Mouse (Mus musculus) frontal cortex, adult 2 months (tissue): ENCODE measurements around the gene Vrk2. TPM values are rescaled to one million over a fixed set of nuclear protein-coding genes. Genes with fewer than 3 reads are reported as not detected.
A peak's percentile ranks its signal among the peaks of the same experiment; 100 is the strongest.

Experiments
- DNase-seq, 2 experiments: peaks; one replicate each; pipeline ENCODE4 v3.0.0; 2022; ENCODE audit warnings: low spot score in 1 of 2; ENCODE audit errors: extremely low spot score in 1 of 2
- polyA plus RNA-seq: library from polyadenylated mRNA; depleted of rRNA; stranded (reverse); fragments of >200 nt; gene quantifications from 2 replicates; pipeline ENCODE4 v1.2.3, GENCODE M21; 2012

Gene Vrk2
- polyA plus RNA-seq, 1 experiment: 2.1 TPM

DNA sequence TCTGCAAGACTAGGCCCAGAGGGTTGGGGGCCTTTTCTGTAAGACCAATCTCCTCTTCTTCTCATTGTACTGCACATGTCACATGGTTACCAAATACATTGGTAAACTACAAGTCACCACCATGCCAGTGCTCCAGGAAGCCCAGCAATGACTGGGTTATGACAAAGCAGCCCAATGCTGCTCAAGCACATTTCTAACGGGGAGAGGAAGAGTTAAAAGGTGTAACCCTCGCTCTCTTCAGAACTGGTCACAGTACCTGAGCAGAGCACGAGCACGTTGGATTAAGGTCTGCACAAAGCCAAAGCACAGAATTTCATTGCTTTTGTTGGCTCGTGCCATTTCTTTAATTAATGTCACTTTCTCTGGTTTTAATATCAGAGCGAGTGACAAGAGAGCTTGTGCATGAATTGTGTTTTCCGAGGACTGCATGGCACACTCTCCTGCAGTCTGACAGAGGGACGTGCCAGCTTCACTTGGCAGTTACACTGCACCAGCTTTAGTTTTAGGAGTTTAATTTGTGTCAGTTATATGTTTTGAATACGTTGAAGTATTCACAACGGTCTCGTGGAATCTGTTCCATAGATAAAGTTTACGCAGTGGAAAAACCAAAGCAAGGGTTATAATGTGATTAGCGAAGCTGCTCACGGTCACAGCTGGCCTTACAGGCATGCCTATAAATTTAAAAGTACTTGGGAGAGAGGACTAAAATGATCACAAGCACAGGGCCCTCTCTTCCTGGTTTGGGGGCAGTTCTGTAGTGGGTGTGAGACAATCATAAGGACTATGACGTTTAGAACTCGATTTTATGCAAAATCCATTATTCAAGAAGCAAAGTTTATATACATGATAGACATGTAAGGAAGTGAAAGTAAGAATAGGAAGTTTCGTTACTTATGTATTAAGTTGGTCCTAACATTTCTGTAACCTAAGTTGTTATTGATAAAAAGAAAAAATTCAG, 8.1 kb downstream of the Vrk2 start:
- DNase-seq: no peak

DNA sequence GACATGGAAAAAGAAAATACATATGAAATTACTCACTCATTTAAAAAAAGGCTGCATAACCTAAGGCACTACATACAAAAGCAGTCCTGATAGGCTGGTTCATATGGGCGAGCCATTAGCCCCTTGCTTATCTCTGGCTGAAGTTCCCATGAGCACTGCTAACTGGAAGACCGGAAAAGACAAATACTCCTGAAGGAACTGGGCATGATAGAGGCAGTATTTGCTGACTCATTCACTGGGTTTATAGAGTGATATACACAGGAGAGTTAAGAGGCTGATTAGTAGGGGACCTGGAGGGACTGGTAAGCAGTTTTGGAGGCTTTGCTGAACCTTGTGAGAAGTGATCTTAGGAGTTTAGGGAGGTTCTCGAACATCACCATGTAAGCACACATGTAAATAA, 42.2 kb downstream of the Vrk2 start:
- no peak for DNase-seq

GRCm38 (mm10) chr11:26537816-26538215, 56.0 kb downstream of the Vrk2 start:
- no peak for DNase-seq

- DNase-seq: no peak
These were observed 60.0 kb downstream of the Vrk2 start for GRCm38 (mm10) chr11:26533828-26534119.

- DNase-seq: no peak
These were observed 60.6 kb downstream of the Vrk2 start for GRCm38 (mm10) chr11:26532994-26533827.

- DNase-seq: no peak
These were observed 66.9 kb downstream of the Vrk2 start for GRCm38 (mm10) chr11:26526861-26527260.

DNA sequence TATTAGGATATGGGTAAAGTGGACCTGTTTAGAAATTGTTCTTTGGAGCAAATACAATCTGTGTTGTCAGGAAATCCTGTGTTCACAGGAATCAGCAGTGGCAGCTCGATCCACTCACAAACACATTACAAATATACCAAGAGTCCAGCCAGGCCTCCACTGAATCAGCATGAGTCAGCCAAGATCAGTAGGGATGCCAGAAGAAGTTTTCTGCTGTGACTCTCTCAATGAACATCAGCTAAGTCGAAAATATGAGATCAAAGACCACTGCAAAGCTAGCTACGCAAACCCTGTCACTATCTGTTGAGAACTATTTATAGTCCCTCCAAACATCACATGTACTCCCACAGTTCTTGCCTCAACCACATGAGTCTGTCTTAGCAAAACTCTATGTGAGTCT, 74.8 kb downstream of the Vrk2 start:
- no peak for DNase-seq

DNA sequence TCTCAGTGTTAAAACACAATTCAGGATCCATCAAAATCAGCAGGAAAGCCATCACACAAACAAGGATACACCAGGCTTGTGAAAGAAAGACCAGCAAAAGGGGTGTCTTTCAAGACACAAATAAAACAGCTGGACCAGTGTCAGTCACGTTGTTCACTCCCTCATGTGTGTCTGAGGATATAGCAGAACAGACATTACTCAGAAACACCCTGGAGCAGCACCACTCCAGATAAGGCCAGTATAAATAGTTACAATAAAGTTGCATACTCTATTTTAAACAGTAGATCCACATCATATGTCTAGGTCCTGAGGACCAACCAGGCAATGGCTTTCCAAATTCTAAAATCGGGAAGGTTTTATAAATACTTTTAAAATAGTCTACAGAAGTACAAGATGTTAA, 77.7 kb downstream of the Vrk2 start:
- DNase-seq: no peak

DNA sequence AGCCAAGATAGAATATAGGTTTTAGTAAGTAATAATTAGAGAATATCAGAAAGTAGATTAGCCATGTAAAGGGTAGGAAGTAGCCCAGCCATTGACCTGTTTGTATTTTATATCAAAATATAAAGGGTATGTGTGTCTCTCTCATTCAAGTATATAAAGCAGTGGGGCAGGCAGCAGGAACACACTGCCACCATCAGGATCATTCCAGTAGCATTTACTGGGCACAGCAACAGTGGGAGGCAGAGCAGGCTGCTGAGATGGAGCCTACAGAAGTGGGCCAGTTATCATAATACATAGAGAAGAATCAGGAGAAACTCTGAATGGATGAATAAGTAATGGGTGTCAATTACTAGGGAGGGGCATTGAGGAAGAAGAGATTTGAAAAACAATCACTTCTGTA, 80.1 kb downstream of the Vrk2 start:
- DNase-seq: no peak

DNA sequence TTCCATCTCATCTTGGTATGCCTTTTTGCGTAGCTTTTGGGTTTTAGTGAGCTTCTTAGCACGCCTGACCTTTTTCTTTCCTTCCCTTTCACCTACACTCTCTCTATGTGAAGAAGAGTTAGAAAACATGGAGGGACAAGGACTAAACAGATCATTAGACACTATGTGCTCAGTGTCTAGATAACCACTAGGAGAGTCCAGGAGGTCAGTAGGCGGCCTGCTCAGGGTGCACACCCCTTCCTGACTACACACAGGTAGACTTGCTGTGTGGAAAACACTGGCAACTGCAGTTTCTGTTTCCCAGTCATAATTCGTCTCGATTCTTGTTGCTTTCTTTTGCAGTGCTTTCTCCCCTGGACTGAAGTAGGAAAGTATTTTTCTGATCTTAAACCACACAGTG, 97.8 kb downstream of the Vrk2 start:
- DNase-seq: no peak

GRCm38 (mm10) chr11:26489761-26490466, 103.9 kb downstream of the Vrk2 start:
- DNase-seq: peak; percentile 14 to 72

DNA sequence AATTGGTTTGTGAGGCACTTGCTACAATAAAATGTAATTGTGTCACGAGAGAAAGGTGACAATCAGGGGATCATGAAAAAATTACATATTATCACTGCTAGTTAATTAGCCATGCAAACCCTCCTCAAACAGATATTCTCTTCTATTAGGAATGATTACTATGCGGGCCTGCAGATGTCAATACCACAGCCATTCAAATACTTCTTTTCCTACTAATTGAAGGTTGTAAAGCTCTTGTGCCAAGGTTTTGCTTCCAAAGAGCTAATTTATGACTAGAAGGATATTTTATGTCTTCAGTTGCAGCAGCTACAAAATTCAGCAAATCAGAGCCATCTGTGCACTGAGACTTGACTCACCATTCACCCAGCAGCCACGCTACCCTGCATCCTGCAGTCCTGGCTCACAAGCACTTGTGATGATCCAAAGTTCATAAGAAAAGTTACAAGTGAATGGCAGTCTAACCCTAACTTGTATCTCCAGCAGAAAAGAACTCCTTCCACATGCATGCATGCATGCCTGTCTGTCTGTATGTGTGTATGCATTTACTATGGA, 112.0 kb downstream of the Vrk2 start:
- peak in 1 of 2 experiments; percentile 30 for DNase-seq

DNA sequence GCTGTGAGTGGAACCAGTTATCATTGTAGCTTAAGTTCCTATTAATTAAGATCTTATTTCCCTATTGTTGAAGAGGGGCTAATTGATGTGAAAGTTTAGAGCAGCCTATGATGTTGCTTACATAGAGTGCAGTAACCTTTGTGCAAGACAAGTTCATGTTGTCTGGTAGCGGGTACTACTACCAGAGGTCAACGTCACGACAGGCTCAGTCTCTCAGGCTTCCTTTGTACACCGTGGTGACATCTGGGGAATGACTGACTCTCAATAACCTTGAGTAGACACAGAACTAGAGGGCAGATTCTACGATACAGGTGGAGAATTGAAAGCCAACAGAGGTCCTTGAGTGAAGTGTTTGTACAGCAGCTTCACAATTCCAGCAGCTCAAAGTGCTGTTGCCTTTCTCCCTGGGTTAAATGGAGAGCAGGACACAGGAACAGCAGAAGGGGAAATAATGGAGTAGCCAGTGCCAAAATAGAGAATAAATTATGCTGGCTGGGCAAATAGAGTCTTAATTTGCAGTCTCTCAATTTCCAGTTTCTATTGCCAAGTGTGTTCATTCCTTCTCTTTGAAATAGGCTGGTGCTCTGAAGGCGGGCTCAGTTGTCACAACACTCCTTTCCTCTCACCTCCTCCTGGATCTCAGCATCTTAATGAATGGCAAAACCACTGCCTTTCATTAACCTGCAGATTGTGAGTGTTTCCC, 116.6 kb downstream of the Vrk2 start:
- no peak for DNase-seq

- DNase-seq: no peak
These were observed 139.7 kb downstream of the Vrk2 start for GRCm38 (mm10) chr11:26454081-26454480.

DNA sequence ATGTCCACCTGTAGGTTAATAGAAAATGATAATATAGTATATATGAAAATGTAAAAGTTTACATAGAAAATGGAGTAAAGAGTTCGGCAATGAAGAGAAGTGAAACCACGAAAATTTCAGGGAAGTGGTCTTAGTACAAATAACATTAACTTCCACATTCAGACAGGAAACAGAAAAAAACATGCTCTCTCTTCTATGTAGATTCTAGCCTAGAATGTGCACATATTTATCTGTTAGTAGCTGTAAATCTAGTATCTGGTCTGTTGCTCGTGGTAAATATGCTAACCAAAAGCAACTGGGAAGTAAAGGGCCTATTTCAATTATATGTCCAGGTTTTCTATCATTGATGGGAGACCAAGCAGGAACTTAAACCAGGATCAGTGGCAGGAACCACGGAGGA, 141.1 kb downstream of the Vrk2 start:
- DNase-seq: no peak

DNA sequence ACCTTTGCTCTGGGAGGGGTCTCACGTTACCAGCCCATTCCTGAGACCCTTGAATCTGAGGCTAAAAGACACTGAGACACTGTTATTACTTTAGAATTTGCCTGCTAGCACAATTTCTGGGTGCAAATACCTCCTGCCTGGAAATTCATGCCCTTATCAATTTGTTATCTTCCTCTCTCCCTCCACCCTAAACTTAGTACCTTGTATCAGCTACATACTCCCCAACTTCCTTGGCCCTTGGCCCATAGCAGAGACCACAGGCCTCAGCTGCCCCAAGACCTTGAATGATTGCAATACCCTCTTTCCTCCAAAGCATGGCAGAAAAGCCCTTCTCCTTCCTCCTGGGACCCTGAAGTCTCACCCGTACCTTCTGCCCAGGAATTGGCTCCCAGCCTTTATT, 142.6 kb downstream of the Vrk2 start:
- DNase-seq: no peak

GRCm38 (mm10) chr11:26450636-26451035, 143.2 kb downstream of the Vrk2 start:
- DNase-seq: no peak

DNA sequence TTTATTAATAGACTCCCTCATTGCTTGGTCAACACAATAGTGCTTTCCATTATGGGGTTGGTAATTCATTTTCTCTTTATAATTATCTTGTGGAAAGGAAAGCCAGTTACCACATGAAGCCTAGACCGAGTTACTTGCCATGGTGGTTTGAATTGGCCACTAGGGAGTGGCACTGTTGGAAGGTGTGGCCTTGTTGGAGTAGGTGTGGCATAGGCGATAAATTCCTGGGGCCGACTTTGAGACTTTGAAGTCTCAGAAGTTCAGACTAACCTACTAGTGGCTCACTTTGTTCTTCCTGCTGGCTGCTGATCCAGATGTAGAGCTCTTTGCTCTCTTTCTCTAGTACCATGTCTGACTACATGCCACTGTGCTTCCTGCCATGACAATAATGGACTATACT, 144.0 kb downstream of the Vrk2 start:
- no peak for DNase-seq

DNA sequence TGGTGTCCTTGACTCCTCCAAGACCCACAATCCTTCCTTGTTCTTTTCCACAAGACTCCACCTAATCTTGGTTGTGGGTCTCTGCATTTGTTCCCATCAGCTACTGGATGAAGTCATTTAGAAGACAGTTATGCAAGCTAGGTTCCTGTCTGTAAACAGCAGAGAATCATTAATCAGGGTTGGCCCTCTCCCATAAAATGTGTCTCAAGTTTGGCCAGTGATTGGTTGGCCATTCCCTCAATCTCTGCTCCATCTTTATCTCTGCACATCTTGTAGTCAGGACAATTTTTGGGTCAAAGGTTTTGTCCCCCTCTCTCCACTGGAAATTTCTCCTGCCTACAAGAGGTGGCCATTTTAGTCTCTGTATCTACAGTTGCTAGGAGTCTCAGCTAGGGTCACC, 149.4 kb downstream of the Vrk2 start:
- no peak for DNase-seq

DNA sequence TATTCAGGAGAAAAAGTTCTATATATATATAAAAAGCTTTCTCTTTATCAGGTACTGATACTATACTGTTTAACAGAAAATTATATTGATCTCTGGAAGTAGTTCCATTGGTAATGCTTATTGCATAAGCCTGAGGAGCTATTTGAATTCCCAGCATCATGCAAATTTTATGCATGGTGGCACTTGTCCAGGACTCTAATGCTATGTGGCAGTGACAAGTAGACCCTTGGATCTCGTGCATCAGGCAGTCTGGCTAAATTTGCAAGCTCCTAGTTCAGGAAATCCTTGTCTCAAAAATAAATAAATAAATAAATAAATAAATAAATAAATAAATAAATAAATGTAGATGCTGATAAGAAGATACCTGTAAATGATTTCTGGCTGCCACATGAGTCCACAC, 152.7 kb downstream of the Vrk2 start:
- DNase-seq: no peak
